Mouse (Mus musculus) cerebellum, adult 9-11 months (tissue): ENCODE measurements around the gene Gsta3.
"Not testable (repeated sequence)": the region's sequence is repeated elsewhere in the genome, so short reads cannot be mapped to it uniquely, and the experiment has no call there.

Experiments
- DNase-seq: peaks from one replicate; pipeline ENCODE4 v3.0.0; 2022

Gsta3 gene

DNA sequence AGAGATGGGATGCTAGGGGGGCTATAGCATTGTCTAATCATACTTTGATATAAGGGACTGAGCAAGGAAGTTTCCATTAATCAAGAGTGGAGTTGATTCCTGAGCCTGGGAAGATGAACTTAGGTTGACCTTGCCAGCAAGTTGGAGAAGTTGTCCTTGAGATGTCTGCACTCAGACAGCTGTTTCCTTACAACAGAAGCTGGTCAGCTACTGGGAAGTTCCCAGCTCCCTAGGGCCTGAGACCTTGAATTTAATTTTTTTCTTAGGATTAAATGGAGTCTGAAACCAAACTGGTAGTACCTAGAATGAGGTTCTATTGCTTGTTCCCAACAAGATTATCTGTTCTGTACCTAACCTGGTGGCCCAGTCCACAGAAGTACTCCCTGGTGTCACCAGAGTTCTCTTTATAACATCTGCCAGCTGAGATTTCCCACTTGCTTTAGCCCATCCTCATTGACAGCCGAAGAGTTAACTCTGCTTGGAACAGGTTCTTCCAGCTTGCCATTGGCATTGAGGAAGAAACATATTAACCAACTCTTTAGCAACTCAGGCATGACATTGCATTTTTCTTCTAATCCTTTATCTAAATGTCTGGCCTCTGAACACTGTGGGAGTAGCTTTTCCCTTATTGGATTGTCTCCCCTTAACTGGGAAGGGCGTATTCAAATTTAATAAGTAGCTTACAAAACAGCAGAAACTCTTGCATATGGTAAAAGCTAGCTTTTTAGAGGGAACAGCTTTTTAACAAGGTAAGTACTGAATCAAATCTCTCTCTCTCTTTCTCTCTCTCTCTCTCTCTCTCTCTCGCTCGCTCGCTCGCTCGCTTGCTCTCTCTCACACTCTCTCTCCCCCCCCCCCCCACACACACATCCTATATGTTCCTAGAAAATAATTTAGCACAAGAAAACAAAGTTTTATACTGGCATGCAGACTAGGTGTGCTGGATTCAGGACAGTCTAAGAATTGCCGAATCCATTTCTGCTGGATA lies at the start of gene Gsta3:
Gsta3 (plus strand) TSS at position 679 of the 988 bp plus-strand sequence.
- no peak for DNase-seq

DNA sequence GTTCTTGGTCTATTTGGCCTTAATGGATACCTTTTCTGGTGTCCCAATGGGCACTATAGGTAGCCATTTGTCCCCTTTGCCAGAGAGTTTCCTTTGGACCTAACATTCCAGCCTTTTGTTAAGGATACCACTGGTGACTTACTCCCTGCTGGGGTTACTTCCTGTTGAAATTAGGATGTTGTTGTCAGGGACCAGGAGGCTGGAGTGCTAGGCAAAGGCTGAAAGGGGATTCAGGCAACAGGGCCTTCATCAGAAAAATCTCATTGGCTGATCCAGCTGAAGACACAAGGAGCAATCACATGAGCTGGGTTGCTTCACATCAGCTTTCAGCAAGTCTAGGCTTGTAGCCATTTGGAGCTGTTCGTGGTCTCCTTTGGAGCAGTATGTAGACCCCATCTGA lies 34.1 kb upstream of the Gsta3 start:
- DNase-seq = no peak

DNA sequence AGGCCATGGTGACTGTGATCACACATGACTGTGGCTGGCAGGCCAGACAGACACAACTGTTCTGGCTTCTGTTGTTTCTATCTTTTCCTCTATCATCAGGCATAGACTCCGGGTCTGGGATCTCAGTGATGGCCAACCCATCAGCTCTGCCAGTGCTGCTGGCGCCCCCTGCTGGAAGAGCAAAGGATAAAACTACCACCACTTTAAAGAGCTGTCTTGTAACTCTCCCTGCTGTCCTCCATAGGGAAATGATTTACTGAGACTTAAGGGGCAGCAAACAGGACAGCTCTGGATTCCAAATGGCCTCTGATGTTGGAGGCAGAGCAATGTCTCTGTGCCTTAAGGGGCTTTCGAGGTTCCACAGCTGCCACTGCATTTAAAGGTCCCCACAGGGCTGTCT lies 26.9 kb upstream of the Gsta3 start:
- DNase-seq = not testable (repeated sequence)

DNA sequence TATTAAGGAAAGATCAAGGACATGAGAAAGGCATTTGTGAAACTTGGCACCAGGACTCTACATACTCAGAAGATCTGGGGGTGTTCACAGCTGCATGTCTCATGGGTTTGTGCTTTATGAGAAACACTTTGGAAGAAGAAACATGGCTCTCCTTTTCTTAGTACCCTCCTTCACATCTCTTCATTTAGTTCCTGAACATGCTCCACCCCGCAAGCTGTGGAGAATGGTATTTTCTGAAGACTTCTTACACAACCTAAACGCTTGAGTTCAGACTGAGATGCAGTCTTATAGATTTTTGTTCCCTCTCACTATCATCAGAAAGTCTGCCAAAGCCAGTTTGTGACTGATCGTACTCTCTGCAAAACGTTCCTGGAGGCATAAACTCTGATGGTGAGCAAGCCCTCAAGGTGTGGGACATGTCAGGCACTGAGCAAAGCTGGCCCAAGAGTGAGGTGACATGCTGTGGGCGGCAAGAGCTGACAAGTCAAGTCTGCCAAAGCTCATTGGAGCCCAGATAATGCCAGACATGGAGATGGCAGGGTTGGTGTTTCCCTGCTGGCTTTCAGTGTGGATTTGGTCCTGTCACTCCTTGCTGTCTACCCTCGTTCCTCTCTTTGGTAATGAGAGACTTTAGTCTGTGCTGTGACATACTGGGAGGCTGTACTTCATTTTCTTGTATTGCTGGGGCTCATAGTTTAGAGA lies 26.2 kb upstream of the Gsta3 start:
- DNase-seq = not testable (repeated sequence)

DNA sequence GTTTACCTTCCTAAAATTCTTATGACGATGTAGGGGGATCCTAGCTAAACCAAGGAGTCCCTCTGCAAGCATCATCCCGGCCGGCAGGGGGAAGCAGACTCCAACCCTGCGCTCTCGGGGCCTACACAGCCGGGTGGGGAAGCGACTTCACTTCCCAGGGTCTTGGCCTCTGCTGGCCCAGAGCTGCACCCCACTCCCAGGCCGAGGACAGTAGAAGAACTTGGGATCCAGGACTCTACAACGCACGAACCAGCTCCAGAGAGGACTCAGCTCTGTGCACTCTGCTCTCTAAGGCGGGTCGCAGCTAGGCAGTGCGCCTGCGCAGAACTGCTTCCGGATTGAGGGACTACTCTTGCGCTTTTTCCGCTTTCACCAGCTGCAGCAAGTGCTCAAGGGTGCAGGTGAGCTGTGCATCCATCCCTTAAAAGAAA lies 21.9 kb upstream of the Gsta3 start, which contains the start of gene Tmem14a:
Tmem14a (plus strand) TSS at position 87 of the 431 bp plus-strand sequence.
- peak; percentile 87 for DNase-seq

DNA sequence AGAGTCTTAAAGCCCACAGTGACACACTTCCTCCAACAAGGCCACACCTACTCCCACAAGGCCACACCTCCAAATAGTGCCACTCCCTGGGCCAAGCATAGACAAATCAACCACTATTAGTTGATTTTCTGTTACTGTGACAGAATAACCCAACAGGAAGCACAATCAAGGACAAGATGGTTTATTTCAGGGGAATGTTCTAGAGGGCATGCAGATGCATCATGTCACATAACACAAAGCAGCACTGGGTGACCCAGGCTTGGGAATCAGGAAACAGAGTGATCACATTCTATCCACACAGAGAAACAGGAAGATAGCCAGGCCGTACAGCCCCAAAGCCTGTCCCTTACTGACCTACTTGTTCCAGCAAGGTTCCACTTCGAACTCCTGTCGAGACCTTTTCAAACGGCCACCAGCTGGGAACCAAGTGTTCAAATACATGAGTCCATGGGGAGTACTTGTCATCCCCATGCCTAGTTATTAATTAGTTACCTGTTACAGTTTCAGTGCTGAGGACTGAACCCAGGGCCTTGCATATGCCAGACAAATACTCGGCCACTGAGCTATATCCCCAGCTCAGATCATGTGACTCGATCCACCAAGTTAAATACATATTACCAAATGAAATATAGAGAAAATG lies 12.5 kb upstream of the Gsta3 start:
- DNase-seq = no peak

DNA sequence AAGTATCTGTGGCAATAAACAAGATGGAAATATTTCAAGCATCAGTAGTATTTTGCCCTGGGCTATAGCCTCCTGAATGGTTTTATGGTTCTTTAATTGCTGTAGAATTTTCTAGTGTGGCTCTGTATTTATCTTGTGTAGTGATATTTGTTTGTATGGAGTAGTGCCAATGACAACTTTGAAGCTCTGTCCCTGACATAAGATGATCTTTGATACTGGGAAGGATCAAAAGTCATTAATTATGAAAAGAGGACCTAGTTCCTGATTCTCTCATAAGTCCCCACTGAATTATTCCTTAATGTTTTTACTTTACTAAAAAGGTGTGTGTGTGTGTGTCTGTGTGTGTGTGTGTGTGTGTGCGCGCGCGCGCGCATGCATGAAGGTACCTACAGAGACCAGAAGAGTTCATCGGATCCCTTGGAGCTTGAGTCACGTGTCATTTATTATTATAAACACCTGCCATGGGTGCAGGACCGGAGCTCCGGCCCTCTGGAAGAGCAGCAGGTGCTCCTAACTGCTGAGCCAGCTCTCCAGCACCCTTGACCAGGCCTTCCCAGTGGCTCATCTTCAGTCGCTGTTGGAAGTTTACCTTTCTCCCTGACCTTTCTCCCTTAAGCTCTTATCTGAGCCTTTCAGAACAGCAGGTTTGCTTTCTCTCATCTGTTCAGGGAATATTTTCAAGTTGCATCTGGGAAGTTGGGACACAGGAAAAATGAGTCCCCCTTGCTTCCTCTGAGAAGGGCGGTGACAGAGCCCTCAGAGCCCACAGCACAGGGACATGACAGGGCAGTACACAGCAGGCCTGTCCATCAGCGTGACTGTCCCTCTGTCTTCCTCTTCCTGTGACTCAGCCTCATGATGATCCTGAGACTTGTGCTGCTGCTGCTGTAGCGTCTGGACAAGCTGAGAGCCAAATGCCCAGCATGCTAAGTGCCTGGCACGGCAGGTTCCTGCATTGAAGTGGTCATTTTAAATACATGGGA lies 11.4 kb upstream of the Gsta3 start:
- not testable (repeated sequence) for DNase-seq

DNA sequence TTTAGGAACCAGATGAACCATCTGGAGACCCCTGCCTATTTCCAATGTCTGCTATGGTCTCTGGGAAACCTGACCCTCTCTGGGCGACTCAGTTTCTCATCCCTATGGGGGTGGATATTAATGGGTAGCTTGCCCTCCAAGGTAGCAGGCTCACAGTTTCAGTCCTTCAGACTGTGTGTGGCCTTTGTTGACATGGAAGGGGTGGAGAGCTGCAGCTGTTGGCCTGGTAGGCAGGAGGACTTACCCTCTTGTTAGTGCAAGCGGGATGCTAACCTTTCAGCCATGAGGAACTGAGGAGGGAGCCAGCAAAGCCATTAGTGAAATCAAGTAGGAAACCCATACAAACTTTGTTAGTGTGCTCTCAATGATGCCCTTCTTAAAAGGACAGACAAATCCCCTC lies 10.0 kb upstream of the Gsta3 start:
- DNase-seq = no peak

DNA sequence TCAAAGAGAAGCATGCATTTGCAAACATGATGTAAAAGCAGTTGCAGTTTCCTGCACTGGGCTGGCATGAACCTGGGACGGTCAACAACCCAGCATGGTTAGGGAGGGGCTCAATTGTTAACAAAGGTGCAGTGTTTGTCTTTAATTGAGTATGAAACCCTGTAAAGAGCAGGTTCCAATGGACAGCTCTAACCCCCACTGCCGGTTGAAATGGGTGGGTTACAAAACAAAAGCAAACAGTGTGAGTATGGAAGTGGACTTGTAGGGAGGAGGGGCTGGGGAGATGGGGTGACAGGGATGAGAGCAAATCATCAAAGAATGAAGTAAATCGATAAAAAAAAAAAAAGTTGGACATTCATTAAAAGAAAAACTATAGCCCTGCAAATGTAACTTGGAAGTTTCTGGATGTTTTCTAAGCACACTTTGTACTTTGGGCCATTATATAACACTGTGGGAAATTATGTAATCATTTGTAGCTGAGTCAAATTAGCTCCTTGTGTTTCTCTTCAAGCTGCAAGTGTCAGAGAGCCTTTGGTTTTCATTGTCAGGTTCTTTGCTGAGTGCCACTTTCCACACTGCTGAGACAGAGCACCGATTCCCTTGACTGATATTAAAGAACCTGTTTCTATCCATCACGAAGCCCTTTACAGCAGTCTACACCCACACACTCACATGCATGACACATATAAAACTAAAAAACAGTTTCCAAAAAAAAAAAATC lies 8.5 kb upstream of the Gsta3 start:
- no peak for DNase-seq

DNA sequence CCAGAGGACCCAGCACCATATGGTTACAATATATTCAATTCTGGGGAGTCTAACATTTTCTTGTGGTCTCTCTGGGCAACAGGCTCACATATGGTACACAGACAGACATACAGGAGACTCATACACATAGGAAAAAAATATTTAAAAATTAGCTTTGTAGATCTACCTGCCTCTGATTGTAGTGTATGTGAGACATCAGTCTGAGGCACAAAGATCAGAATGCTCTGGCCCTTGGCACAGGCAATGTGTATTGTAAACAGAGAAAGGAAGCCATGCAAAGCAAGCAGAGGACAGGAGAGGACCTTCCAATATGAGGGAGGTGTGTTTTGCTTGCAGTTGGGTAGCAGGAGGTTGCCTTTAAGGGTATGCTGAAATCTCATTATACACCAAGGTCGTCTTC lies 7.9 kb upstream of the Gsta3 start:
- no peak for DNase-seq

DNA sequence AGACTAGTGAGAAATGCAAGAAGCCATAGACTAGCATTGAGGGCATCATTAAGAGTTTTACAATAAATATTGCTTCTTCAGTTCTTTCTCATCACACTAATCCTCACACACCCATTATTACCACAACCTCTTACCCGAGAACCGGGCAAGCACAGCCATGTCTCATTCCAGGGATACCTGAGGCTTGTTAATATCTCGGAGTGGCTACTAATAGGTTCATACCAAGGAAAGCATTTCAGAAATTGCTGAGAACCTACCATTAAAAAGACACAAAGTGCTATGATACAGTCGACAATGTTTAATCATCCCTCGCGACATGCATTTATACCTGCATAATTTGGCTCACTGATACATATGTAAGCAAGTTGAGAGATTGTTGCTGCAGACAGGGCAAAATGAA lies 5.0 kb upstream of the Gsta3 start:
- no peak for DNase-seq

DNA sequence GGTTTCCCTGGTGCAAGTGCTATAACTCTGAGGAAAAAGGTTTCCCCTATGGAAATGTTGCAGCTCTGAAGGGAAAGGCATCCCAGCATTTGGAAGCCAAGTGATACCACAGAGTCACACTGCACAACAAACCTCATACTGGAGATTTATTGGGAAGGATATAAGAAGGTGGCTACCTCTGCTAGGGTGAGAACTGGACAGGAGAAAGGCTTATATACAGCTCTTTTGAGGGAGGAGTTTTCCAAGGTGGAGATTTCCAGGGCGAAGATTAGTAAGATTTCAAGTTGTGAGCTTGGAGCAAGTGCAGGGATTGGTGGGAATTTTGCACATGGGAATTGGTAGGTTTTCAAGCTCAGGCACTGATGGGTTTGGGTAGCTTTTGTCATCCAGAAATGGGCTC lies 707 bp downstream of the Gsta3 start:
- DNase-seq = no peak

DNA sequence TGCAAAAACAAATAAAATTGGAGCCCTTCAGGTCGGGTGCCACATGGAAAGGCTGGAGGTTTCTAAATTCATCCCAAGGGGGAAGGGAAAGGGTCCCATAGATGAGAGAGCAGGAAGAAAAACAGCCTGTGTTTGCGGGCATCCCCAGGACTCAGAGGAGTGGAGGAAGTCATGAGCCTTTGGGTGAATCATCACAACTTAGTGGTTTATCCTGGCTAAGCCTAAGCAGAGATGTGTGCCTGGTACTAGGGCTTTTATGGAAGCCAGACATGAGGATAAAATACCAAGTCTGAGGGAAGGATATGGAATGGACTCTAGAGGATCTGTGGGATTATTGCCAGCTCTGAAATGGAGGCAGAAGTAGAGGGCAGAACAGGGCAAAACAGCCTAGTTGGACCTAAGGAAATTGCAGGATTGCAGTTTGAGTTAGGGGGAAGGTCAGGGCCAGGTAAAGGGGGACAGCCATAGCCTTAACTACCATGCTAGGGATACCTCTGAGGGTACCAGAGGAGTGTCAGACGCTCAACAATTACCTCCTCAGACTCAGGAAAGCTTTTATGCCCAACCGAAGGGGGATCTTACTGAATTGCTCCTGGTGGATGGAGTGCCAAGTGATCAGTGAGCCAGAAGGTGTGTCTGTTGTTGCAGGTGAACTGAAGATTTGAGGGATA lies 4.0 kb downstream of the Gsta3 start:
- DNase-seq = no peak

DNA sequence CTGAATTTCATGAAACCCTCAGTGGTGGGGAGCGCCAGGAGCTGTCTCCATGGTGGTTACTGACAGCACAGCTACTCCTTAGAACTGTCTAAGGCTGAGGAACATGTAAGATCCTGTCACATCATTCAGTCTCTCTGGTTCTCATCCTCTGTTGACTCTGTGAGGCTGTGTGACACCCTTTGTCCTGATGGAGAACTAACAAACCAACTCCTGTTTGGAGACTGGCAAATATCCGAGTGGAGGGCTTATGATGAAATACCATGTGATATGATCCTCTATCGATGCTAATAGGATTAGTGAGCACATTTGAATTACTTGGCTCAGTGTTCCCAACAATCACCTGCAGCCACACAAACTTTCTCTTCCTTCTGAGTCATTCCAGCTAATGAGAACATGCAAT lies 5.7 kb downstream of the Gsta3 start:
- no peak for DNase-seq

DNA sequence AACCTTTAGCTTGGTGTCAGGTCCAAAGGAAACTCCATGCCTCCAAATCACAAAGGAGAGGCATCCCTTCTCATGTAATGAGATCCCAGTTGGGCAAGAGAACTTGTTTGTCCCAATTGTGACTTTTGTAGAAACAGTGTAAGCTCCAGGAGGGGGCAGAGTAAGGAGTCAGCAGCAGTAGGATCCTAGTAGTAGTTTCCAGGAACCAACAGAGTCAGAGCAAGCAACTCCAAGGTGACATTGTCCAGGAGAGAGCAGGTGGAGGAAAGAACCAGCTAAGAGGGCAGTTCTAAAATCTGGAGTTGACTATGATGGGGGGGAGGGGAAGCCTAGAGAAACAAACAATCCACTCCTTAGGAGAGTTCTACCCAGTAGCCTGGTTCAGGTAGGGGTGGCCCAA lies 7.5 kb downstream of the Gsta3 start:
- no peak for DNase-seq

DNA sequence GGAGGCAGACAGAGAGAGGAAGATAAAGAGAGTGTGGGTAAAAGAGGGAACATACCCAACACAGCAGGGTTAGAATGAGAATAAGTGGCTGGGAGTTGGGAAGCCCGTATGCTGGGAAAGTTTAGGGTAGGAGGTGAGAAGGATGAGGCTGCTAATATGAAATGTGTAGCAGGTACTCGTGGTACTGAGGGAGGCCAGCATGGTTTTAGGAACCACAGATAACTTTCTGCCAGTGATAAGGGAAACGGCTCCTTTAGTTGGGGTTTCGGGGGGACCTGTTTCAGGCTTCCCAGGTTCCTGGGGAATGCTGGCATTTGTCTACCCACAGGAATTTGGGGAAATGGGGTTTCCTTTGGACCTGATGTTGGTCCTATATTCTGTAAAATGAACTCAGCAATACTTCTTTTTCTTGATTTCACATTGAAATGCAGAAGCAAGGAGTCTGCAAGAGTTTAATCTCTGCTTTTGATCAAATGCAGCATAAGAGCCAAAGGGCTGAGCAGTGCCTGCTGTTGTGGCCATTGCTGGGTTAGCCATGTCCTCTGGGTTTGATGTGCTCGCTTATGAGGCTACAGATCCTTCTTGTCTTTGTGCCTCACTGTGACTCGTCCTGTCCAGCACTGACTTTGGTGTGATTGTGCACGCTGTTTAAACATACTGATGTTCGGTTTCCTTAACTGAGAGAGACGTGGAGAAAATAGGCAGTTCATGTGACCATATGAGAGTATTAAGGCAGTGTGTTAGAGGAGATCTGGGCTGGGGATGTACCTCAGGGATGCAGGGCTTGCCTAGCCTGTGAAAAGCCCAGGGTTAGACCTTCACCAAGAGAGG lies 8.4 kb downstream of the Gsta3 start:
- no peak for DNase-seq

DNA sequence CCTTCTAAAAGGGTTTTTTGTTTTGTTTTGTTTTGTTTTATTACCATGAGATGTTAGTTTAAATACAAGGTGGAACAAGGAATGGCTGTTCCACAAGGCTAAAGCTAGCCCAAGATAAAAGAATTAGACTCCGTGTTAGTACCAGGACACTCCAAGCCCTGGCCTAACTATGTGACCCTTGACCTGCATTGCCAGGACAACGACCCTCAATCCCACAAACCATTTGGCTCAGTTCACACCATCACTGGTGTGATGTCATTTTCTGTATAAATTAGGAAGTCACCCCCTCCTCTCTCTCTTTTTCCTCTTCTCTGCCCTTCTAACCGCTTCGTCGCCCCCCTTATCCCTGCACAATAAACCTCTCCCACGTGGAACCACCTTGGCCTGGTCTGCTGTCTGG lies 11.3 kb downstream of the Gsta3 start:
- no peak for DNase-seq

DNA sequence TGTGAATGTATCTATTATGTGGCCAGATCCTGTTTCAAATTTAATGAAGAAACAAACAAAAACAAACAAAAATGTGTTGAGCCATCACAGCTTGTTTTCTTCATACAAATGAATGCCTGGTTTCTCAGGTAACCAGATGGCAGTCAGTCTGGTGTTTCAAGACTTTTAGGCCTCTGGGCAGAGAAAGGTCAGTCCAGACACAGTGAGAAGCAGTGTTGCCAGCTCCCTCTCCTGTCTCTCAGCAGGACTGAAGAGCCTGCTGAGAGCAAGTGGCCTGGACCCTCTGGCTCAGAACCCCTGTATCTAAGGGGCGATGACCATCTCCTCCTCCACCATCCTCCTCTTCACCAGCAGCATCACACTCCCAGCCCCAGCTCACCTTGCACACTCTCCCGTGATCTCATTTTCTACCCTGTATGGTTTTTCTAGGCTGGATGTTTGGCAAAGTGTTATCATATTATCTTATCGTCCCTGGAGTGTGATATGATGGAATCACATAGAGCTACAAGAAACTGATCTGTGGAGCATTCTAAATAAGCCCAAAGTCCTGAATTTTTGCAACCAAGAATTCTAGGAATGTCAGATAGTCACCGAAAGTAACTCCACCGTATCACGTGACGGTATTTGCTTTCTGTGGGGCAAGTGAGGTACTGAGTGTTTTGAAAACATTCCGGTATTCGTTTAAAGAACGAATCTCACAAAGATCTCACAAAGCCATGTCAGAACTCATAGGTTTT lies 12.3 kb downstream of the Gsta3 start:
- DNase-seq = no peak

DNA sequence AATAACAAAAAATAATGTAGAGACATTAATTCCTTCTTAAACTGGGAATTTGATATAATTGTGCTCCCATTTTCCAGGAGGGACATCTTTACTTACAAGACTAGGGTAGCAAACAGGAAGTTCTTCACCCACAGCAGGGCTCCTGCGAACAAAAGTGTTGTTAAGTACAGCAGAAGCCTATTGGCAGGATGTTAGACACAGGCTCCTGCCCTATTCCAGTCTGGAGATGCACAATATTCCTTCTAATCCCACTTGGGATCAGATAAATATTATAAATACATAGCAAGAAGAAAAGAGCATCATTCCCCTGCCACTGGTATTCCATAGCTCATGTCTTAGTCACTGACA lies 12.9 kb downstream of the Gsta3 start:
- no peak for DNase-seq
